Comparison of ENCODE assay signal across 11 mouse cellular contexts in genomic region chr3:121309896-121310714, GRCm38 (mm10). TPM values are rescaled to one million over a fixed set of nuclear protein-coding genes. Genes with fewer than 3 reads are reported as not detected.
DNase-seq lines count a peak whose midpoint lies in the region; ATAC-seq lines count a peak whose summit lies in the region.
"Had no signal": no experiment of that assay in that cellular context is flagged by ENCODE, and none has a peak within 500 bp of the region (broad histone marks: within the 10 kb centered on the region; RNA-seq: fewer than 3 reads in every experiment).

No protein-coding gene starts in this region.

- H3K4me1 ChIP-seq in intestine, embryonic 16.5 days (ENCODE audit: control insufficient read depth, insufficient read depth, low read length) = peaks cover 10% of the 10 kb centered on the region
- peaks cover 9% of the 10 kb centered on the region for H3K4me1 ChIP-seq in intestine, embryonic 15.5 days (replicated peaks)

- no peaks in the 10 kb centered on the region for H3K36me3 ChIP-seq in intestine, embryonic 16.5 days (ENCODE audit: control insufficient read depth, insufficient read depth, low read length)
- no peaks in the 10 kb centered on the region for H3K36me3 ChIP-seq in intestine, embryonic 15.5 days
- H3K36me3 ChIP-seq: embryonic facial prominence, embryonic 12.5 days had no signal

- no peak overlapping the region for H3K27ac ChIP-seq in intestine, embryonic 16.5 days (ENCODE audit: low read length)
- H3K27ac ChIP-seq in intestine, embryonic 15.5 days = no peak overlapping the region
- H3K27ac ChIP-seq: embryonic facial prominence, embryonic 12.5 days had no signal

- no peak overlapping the region for H3K4me3 ChIP-seq in intestine, embryonic 16.5 days (ENCODE audit: low read length)
- no peak overlapping the region for H3K4me3 ChIP-seq in intestine, embryonic 15.5 days (replicated peaks)
- H3K4me3 ChIP-seq: embryonic facial prominence, embryonic 12.5 days had no signal

- ATAC-seq in intestine, embryonic 16.5 days = peak; percentile 19; the same call in 1 of the 2 replicates
- ATAC-seq in intestine, embryonic 15.5 days = no peak
- ATAC-seq: inflammation-experienced regulatory T-cells, adult 6 months had no signal

- no peak overlapping the region for H3K9ac ChIP-seq in intestine, embryonic 16.5 days (ENCODE audit: low read depth, low read length)
- H3K9ac ChIP-seq in intestine, embryonic 15.5 days = no peak overlapping the region
- H3K9ac ChIP-seq: embryonic facial prominence, embryonic 12.5 days had no signal

- no peak overlapping the region for H3K4me2 ChIP-seq in intestine, embryonic 16.5 days (ENCODE audit: low read depth, low read length)
- no peak overlapping the region for H3K4me2 ChIP-seq in intestine, embryonic 15.5 days (replicated peaks)
- H3K4me2 ChIP-seq: embryonic facial prominence, embryonic 12.5 days had no signal

- peak; percentile 46 for DNase-seq in ovary, postnatal 36 days (ENCODE audit: low spot score)
- DNase-seq in ovary, postnatal 14 days (ENCODE audit: low spot score) = no peak
- peak; percentile 46 to 60 for DNase-seq in adrenal gland, postnatal 36 days
- peak; percentile 37 for DNase-seq in thymus, postnatal 4 days
- no peak for DNase-seq in right cerebral cortex, adult 2 months (ENCODE audit: low spot score in 2 of 2)
- DNase-seq: gastrocnemius, postnatal 36 days had no signal

- WGBS in intestine, embryonic 16.5 days = 73% methylated on average over 16 of the region's 16 CpGs
- WGBS in intestine, embryonic 15.5 days = 70% methylated on average over 16 of the region's 16 CpGs

- H3K27me3 ChIP-seq in intestine, embryonic 16.5 days (replicated peaks; ENCODE audit: control insufficient read depth, insufficient read depth, low read length) = no peaks in the 10 kb centered on the region
- no peaks in the 10 kb centered on the region for H3K27me3 ChIP-seq in intestine, embryonic 15.5 days (replicated peaks)
- H3K27me3 ChIP-seq: embryonic facial prominence, embryonic 12.5 days had no signal

- no peaks in the 10 kb centered on the region for H3K9me3 ChIP-seq in intestine, embryonic 16.5 days (ENCODE audit: control insufficient read depth, low read length)
- no peaks in the 10 kb centered on the region for H3K9me3 ChIP-seq in intestine, embryonic 15.5 days
- H3K9me3 ChIP-seq: embryonic facial prominence, embryonic 12.5 days; G1E had no signal

RNA-seq across cellular contexts. Expression of gene Alg14, which starts 18.5 kb away (rescaled TPM):
- 39.5 and 41.3 TPM in 2 replicates for polyA plus RNA-seq in intestine, embryonic 16.5 days (2015; fragmentation: Nextera tagmentation; extraction: Ambion mirVana)
- polyA plus RNA-seq in intestine, embryonic 15.5 days (2015; fragmentation: Nextera tagmentation; extraction: Ambion mirVana) = 41.5 and 48.4 TPM in 2 replicates
- 10 to 100 TPM; 35.0 to 41.2 TPM for total RNA-seq in adrenal gland, postnatal 36 days (2021)

RNA-seq across cellular contexts. Expression of gene Tmem56, which starts 27.2 kb away (rescaled TPM):
- polyA plus RNA-seq in intestine, embryonic 16.5 days (2015; fragmentation: Nextera tagmentation; extraction: Ambion mirVana) = 1.3 TPM in 2 replicates
- 1.2 and 1.6 TPM in 2 replicates for polyA plus RNA-seq in intestine, embryonic 15.5 days (2015; fragmentation: Nextera tagmentation; extraction: Ambion mirVana)
- 10 to 100 TPM; 38.5 to 39.2 TPM for total RNA-seq in adrenal gland, postnatal 36 days (2021)
- polyA plus RNA-seq: inflammation-experienced regulatory T-cells, adult 6 months had no signal

Comparison
In these comparisons a context has a peak if more than half of its experiments do, and no peak if none do; other contexts are left out.
1. DNase-seq: peak in ovary, postnatal 36 days (single experiment), adrenal gland, postnatal 36 days (2 of 2) and thymus, postnatal 4 days (single experiment); none in ovary, postnatal 14 days (single experiment) and right cerebral cortex, adult 2 months (0 of 2).